Mouse (Mus musculus) thymus, adult 2 months (tissue): Measurements from ENCODE around the gene Vmn2r103. TPM values are rescaled to one million over a fixed set of nuclear protein-coding genes. Genes with fewer than 3 reads are reported as not detected.

Experiments used
- DNase-seq: peaks from one replicate; pipeline ENCODE4 v3.0.0; 2021
- H3K27ac ChIP-seq: fragments of 200-500 bp; 2 replicates; pipeline ENCODE4 v1.5.1; 2012; ENCODE audit warnings: low read length, control low read depth; ENCODE audit not compliant: control insufficient read depth, insufficient read depth
- H3K27me3 ChIP-seq: fragments of 200-500 bp; 2 replicates; pipeline ENCODE4 v1.6.1; 2012; ENCODE audit warnings: mild to moderate bottlenecking, low read length, moderate library complexity, mixed read lengths; ENCODE audit not compliant: control insufficient read depth, insufficient read depth
- H3K36me3 ChIP-seq: fragments of 200-500 bp; 2 replicates; pipeline ENCODE4 v1.6.1; 2012; ENCODE audit warnings: mild to moderate bottlenecking, low read length, moderate library complexity; ENCODE audit not compliant: control insufficient read depth, insufficient read depth
- H3K4me1 ChIP-seq: fragments of 200-500 bp; replicated peaks from 2 replicates; pipeline ENCODE4 v1.6.1; 2012; ENCODE audit warnings: low read length; ENCODE audit not compliant: control insufficient read depth, insufficient read depth
- H3K4me3 ChIP-seq: fragments of 200-500 bp; 2 replicates; pipeline ENCODE4 v1.5.1; 2012; ENCODE audit warnings: mild to moderate bottlenecking, low read length, control low read depth, moderate library complexity; ENCODE audit not compliant: control insufficient read depth, insufficient read depth
- CTCF ChIP-seq: fragments of 200-500 bp; IDR thresholded peaks from 2 replicates; pipeline ENCODE4 v1.5.1; 2012; ENCODE audit warnings: mild to moderate bottlenecking, control low read depth, low read length, moderate library complexity, borderline replicate concordance; ENCODE audit not compliant: control insufficient read depth, poor library complexity, insufficient read depth; ENCODE audit errors: extremely low read depth
- POLR2A ChIP-seq: fragments of 200-500 bp; IDR thresholded peaks from 2 replicates; pipeline ENCODE4 v1.6.1; 2012; ENCODE audit warnings: mild to moderate bottlenecking, low read length, control low read depth, moderate library complexity; ENCODE audit not compliant: control insufficient read depth, poor library complexity, insufficient read depth; ENCODE audit errors: extremely low read depth
- WGBS: fragments of 180-500 bp; shearing (Covaris S2); methylation state at CpG from one replicate; pipeline ENCODE4 v1.1.7; 2018; 5-methylcytosine and 5-hydroxymethylcytosine counted together
- polyA plus RNA-seq: library from polyadenylated mRNA; depleted of rRNA; stranded (reverse); fragments of >200 nt; gene quantifications from 2 replicates; pipeline ENCODE4 v1.2.3, GENCODE M21; 2012; rRNA removed

Vmn2r103 gene
- not detected in 2 replicates for polyA plus RNA-seq

DNA sequence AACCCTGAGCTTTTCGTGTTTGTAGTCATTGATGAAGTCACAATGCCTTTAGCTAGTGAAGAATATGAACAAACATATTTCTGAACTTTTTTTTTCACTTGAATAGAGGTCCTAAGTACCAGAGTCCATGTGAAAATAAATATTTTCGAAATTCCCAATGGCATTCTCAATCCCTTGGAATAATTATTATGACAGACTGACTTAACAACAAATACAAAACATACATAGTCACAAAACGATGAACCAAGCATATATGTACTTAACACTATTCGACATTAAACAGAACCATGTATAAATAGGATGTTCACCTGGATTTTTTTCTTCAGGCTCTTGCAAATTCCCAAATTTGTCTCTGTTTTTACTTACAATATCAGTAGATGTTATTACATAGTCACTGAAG lies at the start of gene Vmn2r103:
Gene Vmn2r103 (plus strand): TSS at position 301 of the 400 bp plus-strand sequence.
- H3K4me1 ChIP-seq: no peaks in the 10 kb centered on the region
- H3K36me3 ChIP-seq: no peaks in the 10 kb centered on the region
- TF ChIP-seq CTCF (no peak), POLR2A (no peak)
- H3K4me3 ChIP-seq: no peak within 1 kb of the TSS
- no peak for DNase-seq
- no peak within 1 kb of the TSS for H3K27ac ChIP-seq
- WGBS: 59% methylated on average over 4 of the region's 4 CpGs
- H3K27me3 ChIP-seq: no peaks in the 10 kb centered on the region

- H3K27ac ChIP-seq: no peak overlapping the region
- no peaks in the 10 kb centered on the region for H3K4me1 ChIP-seq
- no peak for DNase-seq
- H3K4me3 ChIP-seq: no peak overlapping the region
- no peaks in the 10 kb centered on the region for H3K27me3 ChIP-seq
- 93% methylated on average over 4 of the region's 4 CpGs for WGBS
- no peaks in the 10 kb centered on the region for H3K36me3 ChIP-seq
- no peak for TF ChIP-seq POLR2A
Observed at GRCm38 (mm10) chr17:19778994-19779393, 5.8 kb downstream of the Vmn2r103 start.

- Histone ChIP-seq H3K4me3 (no peak overlapping the region), H3K27ac (no peak overlapping the region), H3K27me3 (no peaks in the 10 kb centered on the region), H3K36me3 (no peaks in the 10 kb centered on the region), H3K4me1 (no peaks in the 10 kb centered on the region)
- 88% methylated on average over 1 of the region's 1 CpGs for WGBS
- DNase-seq: no peak
- no peak for TF ChIP-seq CTCF
- TF ChIP-seq POLR2A: no peak
Observed at GRCm38 (mm10) chr17:19789248-19789647, 16.1 kb downstream of the Vmn2r103 start.

Other genes starting within 250 kb of the Vmn2r103 start
- gene Vmn2r101, start 196.1 kb upstream of the Vmn2r103 start, polyA plus RNA-seq: not detected in 2 replicates
- not detected in 2 replicates for gene Vmn2r102, start 113.0 kb upstream of the Vmn2r103 start, polyA plus RNA-seq